Mouse (Mus musculus): ENCODE measurements around the gene Saysd1. TPM values are rescaled to one million over a fixed set of nuclear protein-coding genes. Genes with fewer than 3 reads are reported as not detected.

The Saysd1 gene
- total RNA-seq, 2 experiments from 2014 or later = 5.1 to 7.8 TPM

DNA sequence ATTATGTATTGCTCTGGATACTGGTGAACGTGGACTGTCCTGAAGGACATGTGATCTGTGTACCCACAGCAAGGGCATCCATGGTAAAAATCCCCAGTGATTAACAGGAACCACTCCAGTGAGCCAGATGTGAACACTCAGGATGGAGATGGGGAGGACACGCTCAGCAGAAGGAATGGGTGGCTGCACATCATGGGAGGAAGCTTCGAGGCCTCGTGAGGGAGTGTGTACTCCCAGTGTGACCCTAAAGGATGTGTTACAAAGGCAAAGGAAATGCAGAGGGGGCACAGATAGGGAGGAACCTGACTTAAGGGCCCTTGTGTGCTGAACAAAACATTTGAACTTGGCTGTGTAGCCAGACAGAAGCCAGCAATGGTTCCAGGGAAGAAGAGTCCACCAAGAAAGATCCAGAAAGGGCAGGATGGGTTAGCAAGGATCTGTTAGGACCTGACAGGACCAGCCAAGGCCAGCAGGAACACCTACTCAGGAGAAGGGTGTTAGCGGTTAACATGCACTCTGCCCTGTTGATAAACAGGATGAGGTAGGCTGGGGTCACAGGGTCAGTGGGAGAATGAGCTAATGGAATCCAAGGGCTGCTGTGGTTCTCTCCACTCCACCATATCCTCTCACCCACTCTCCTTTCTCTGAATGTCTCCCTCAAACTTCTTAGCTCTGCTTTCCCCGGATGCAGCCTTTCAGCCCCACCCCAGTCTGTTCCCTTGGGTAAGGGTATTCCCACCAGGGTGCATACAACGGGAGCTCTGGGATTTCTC is 25.0 kb downstream of the Saysd1 start:
- DNase-seq (ENCODE audit: low spot score in 2 of 2) = no peak

DNA sequence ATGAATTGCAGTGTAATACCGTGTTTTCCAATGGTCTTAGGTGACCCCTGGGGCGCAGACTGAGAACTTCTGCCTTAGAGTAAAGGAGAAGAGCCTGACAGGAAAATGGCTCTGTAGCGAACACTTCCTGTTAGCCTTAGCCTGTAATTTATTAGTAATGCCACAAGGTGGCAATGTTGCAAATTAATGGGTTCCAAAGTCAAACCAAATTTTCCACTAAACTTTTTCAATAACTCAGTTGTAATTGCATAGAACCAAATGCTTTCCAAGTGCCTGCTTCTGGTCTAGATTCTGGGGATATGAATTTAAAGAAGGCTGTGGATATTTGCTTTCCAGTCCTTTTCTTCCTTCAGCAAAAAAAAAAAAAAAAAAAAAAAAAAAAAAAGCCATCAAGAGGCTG is 26.1 kb downstream of the Saysd1 start:
- DNase-seq (ENCODE audit: low spot score in 2 of 2) = no peak

DNA sequence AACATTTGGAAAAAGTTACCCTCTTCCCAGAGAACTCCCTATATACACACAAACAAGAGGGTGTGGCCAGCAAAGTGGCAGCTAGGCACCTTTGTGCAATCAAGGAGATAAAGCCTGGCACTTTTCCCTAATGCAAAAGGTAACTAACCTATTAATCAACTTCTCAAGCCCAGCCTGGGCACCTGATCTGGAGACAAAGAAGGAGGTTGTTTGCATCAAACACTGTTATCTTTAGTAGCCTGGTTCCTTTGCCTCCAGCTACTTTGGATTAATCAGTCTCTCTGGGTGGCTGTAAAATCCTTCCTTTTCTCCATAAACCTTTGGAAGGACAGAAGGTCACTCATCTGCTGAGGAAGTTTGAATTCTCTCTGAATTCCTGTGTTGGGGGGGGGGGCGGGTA is 27.4 kb downstream of the Saysd1 start:
- no peak for DNase-seq (ENCODE audit: low spot score in 2 of 2)

DNA sequence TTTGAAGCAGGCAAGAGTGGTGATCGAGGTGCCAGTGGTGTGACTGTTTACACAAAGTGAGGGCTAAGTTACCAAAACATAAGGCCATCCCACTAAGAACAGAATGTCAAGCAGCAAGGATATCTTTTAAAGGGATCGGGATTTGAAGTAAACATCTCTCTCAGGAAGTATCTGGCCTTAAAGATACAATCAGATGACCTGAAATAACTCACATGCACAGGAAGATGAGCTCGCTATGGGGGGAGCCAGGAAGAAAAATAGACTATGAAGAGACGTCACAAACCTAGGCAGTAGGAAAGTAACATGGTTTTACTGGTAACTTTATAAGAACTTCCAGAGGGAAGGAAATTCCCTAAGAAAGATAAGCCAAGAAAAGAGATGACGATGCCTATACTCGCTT is 32.1 kb downstream of the Saysd1 start:
- no peak for DNase-seq (ENCODE audit: low spot score in 2 of 2)

DNA sequence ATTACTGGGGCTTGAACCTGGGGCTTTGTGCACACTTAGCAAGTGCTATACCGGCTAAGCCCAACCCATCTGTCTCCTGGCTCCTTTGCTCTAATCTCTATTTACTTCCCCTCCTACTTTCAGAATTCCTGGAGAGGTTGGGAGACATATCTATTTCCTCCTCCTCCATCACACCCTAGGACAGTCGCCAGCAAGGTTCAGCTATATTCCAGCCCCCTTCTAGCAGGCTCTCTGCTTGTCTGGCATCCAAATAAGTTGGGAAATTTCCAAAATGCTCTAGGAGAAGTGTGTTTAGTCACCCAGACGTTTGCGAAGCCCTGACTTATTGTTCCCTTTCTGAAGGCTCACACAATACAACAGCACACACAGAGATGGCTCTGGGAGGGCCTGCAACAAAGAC is 35.1 kb downstream of the Saysd1 start:
- DNase-seq (ENCODE audit: low spot score in 2 of 2) = no peak

DNA sequence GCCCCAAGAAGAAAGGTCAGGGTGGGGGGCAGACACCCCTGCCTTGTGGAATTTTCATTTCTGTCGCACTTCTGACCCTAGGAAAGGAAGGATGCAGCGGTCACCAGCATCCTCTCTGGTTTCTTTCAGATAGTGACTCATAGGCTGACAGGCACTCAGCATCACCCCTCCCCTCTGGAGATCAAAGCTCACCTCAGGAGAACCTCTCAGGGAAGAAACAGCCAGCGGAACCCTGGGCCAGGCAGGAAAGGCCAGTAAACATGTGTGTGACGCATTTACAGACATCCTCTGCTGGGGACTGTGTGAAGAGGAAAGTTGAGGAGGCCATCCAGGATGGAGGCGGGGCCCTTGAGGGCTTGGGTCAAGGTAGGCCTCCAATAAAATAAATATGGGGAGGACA is 40.3 kb downstream of the Saysd1 start:
- DNase-seq (ENCODE audit: low spot score in 2 of 2) = no peak

DNA sequence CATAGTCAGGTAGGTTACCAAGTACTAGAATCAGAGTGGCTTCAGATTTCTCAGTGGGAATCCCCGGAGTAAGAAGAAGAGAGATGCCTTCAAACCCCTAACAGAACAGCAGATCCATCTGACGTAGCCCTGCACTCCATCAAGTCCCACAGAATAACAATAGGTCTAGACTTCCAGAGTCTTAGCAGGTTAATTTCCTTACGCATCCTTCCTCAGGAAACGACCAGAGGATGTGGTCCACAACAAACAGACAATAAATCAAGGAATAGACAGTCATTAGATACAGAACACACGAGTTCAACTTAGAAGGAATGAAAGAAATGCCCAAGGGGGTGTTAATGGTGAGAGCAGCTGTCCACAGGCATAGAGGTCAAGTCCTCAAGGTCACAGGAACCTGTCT is 43.4 kb downstream of the Saysd1 start:
- no peak for DNase-seq (ENCODE audit: low spot score in 2 of 2)

DNA sequence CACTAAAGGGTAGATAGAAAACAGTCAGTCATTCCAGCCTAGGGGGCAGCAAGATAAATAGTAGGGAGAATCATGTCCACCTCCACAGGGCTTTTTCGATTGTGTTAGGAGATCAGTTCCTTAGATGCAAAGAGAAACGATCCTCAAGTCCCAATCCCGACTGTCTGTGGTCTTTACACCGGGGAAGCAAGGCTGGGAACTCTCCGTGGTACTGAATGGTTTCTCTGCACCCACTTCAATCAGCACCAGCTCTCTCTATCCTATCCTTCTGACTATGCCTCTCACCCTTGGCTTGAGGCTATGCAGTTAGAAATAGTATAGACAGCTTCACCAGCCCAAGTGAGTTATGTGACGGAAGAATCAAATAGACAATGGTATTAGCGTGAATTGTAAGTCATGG is 44.8 kb downstream of the Saysd1 start:
- DNase-seq (ENCODE audit: low spot score in 2 of 2) = peak in 1 of 2 experiments; percentile 31

DNA sequence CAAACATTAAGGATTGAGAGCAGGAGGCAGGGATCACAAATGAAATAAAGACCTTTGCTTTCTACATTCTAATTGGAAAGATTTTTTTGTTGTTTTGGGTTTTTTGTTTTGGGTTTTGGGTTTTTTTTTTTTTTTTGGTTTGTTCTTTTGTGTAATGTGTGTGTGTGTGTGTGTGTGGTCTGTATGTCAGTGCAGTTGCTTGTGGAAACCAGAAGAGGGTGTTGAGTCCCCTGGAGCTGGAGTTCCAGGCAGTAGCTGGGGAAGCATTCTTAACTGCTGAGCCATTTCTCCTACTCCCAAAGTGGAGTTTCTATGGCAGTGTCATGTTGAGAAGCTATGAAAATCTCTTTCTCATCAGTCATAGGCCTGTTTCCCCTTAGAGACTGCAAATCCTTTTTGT is 54.0 kb downstream of the Saysd1 start:
- no peak for DNase-seq (ENCODE audit: low spot score in 2 of 2)

DNA sequence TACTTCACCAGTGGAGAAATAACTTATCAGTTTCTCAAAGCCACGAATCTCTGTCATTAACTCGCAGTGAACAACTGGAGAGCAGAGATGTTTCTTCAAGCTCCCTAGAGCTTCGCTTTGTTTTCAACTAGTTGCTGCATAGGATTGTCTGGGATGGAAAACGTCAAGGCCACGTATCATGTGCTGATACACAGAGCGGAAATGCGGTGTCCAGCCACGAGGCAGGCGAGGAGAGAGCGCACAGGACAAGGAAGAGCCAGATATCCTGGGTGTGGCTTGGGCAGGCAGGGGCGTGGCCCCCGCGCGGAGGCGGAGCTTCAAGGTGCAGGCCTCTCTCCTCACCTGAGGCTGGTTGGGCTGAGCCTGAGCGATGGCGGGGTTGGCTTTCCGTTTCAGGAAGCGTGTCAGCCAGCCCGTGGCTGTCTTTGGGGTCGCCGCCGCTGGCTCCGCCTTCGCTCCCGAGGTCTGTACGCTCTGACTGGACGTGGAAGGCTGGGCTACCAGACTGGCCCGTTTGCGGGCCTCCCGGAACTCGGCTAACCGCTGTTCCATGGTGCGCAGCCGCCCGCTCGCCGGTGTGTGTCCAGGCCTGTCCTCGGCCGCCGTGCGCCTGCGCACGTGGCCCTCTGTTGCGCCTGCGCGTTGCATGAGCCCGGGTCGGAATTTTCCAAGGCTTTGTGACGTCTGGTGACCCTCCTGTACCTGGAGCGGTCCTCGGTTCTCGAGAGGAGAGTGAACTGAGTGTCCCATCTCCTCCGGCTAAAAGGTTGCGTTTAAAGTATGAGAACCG is 55.6 kb downstream of the Saysd1 start:
- DNase-seq (ENCODE audit: low spot score in 2 of 2) = peak; percentile 90 to 95

DNA sequence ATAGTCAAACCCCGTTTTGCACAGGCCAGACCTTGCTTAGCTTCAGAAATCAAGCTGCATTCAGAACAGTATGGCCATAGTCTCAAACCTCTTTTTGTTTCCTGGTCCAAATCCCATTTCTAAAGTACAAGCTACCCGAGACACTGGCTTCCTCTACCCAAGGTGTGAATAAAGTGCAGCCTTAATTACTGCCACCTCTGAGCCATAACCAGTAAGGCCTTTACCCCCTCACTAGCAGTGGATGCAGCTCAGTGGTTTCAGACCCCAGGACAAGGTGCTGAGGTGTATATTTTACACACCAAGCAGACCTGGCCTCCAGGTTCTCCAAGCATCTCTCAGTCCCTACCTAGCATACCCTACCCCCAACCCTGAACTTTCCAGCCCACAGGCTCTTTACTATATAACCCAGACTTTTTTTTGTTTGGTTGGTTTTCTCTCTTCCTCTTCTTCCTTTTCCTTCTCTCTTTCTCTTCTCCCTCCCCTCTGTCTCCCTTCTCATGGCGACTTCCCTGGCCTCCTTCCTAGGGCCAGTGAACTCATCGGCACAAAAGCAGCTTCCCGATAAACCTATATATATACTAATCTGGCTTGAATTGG is 56.3 kb downstream of the Saysd1 start:
- DNase-seq (ENCODE audit: low spot score in 2 of 2) = no peak

DNA sequence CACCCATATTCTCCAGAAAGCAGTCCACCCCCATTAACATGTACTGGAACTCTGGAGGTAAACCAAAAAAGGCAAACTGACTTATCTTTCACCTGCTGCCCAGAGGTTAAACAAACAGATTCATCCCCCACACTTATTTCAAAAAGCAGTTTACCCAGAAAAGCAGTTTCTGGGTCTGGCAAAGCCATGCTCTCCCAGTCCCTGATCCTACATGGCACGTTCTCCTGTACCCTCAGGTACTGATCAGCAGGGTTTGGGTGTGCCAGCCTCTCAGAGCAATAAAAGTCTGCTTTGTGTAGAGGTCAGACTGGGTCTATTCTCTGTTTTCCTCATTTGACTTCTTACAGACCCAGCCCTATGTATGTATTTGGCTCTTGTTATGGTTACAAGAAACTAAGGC is 57.2 kb downstream of the Saysd1 start:
- no peak for DNase-seq (ENCODE audit: low spot score in 2 of 2)

DNA sequence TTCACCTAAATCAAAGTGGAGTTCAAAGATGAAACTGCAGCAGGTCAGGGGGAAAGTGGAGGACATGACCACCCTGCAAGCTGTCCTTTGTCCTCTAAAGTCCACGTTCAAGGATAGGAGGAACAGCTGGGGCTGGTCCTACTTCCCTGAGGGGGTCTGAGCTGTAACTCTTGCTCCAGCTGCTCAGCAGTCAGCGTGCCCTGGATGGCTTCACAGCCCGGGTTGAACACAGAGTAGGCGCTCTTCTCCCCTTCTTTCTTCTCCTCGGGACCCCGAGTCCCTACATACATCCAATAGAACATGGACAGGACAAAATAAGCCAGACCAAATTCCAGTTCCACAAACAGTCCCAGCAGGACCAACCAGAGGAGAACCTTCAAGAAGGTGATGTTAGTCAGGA is 61.2 kb downstream of the Saysd1 start:
- no peak for DNase-seq (ENCODE audit: low spot score in 2 of 2)

DNA sequence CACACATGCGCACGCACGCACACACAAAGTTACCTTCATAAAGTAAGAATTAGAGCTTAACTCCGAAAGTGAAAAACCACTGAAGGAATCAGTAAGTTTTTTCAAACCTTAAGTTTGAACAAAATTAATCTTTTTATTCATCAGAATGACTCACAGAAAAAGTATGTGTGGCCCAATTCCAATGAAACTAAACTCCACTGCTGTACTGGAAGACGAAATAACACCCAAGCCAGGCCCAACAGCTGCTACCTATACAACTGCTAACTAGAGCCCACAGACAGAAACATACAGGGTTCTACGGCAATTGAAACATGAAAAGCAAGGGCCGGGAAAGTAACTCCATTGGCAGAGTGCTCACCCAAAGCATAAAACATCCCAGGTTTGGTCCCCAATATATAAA is 62.8 kb downstream of the Saysd1 start:
- DNase-seq (ENCODE audit: low spot score in 2 of 2) = no peak

DNA sequence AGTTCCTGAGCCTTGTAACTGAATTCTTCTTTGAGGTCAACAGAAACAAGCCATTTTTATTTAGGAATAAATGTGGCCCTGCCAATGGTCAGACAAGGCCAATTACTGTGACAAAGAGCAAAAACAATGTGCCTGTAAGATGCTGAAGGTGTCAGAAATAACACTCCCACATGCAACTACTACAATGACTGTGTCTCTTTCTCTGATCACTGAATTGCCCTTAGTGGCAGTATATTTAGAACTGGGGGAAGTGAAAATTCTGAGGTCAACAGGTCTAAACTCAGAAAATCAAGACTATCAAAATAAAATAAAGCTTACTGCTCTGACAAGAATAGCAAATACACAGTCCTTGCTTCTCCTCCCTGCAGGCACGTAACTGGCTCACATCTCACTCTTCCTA is 63.6 kb downstream of the Saysd1 start:
- DNase-seq (ENCODE audit: low spot score in 2 of 2) = no peak

DNA sequence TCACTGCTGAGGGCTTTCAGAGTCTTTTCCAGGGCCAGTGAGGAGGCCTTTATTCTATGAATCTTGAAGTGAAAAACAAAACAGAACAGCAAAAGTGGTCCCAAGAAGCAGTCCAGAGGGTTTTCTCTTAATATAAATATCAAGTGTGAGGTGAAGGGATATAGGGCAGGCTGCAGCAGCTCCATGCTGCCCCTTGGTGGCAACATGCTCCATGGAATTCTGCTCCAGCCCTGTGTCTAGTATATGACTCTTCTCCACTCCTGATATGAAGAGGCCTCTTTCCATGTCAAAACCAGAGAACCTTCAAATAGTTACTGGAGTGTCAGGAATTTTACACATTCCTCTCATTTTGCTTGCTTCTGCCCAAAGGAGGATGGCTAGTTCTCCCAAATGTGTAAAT is 67.7 kb downstream of the Saysd1 start:
- DNase-seq (ENCODE audit: low spot score in 2 of 2) = no peak

DNA sequence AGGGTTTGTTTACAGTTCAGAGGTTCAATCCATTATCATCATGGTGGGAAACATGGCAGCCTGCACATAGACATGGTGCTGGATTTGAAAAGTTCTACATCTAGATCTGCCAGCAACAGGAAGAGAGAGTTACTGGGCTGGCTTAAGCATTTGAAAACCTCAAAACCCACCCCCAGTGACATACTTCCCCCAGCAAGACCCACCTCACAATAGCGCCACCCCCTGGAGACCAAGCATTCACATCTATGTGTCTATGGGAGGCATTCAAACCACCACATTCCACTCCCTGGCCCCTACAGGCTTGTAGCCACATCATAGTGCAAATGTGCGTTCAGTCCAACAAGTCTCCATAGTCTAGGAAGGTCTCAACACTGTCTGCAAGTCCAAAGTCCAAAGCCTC is 70.0 kb downstream of the Saysd1 start:
- no peak for DNase-seq (ENCODE audit: low spot score in 2 of 2)

DNA sequence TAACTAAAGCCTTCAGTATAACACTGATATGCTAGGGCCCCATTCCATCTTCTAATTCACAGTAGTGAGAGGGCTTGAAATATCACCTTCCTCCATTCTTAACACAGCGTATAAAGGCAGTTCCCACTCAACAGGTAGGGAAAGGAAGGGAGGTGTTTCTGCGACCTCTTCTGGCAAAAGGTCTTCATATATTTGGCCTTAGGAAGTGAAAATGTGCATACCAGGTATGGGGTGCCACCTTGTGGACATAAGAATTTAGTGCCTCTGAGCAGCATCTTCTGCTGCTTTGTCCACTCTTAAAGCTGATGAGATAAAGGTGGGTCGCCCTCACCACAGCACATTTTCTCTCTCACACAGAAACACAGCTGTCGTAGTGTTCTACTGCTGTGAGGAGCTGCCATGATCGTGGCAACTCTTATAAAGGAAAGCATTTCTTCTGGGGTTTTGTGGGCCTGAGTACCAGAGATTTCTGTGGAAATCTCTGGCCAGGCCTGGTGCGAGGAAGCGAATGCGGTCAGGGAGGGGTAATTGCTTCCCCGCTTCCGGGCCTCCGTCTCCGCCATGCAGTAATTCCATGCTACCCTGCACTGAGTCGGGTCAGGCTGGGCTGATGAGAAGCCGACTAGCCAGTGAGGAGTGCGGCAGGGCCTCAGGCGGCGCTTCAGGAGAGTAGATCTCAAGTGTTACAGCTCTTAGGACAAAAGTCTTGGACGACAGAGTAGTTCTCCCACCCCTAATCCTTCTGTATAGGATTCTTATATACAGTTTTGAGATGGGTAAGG is 70.8 kb downstream of the Saysd1 start:
- DNase-seq (ENCODE audit: low spot score in 2 of 2) = peak; percentile 46 to 51

DNA sequence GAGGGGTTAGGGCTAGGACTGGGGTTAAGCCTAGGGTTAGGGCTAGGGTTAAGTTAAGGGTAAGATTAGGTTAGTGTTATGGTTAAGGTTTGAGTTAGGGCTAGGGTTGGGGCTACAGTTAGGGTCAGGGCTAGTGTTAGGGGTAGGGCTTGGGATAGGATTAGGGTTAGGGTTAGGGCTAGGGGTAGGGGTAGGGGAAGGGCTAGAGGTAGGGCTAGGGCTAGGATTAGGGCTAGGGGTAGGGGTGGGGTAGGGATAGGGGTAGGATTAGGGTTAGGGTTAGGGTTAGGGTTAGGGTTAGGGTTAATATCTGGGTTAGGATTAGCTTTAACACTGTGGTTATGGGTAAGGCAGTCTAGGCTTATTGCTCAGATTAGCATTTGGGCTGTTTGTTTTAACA is 73.6 kb downstream of the Saysd1 start:
- no peak for DNase-seq (ENCODE audit: low spot score in 2 of 2)

DNA sequence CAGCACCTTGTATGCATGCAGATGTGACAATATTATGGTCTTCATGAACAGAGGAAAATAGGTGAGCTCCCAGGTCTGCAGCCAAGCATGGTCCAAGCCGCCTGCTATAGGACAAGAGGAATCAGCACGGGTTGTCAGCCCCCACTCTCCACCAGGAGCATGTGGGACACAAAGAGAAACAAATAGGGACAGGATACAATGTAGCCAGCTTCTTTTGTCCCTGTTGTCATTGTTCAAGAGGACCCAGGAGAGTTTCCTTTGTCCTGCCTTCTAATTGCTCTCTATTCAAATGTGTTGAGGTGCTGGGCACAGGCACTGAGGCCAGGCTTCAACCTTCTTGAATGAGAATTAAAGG is 89.9 kb downstream of the Saysd1 start:
- DNase-seq (ENCODE audit: low spot score in 2 of 2) = no peak

DNA sequence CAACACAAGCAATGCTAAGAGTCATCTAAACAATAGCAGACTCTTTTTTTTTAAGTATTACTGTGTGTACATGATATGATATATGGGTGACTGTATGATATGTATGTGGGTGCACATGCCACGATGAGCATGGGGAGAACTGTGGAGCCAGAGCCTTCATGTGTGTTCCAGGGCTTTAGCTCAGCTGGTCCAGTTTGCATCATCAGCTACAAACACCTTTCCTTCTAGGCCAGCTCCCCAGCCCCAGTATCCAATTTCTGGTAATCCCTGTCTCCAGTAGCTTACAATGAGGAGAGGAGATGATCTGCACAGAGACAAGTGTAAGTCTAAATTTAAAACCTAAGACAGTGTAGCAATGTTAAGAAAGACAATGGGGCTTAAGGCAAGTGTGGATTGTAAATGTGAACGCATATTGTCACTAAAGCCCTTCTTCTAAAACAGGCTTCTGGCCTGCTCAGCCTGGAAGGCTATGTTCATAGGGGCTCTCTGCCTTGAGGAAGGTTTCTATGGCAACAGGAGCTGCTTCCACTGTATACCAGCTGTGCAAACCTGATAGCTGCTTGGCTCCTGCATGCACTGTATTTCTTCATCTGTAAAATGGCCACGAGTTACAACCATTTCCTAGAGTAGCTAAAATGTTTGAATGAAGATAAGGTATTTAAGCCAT is 90.4 kb downstream of the Saysd1 start:
- DNase-seq (ENCODE audit: low spot score in 2 of 2) = no peak
